Mouse (Mus musculus): ENCODE measurements around the gene Emx1. TPM values are rescaled to one million over a fixed set of nuclear protein-coding genes. Genes with fewer than 3 reads are reported as not detected.
"Not testable (repeated sequence)": the region's sequence is repeated elsewhere in the genome, so short reads cannot be mapped to it uniquely, and the experiment has no call there.

The Emx1 gene
- 0.10 and 0.11 TPM in 2 replicates for polyA plus RNA-seq (2012; rRNA removed)

- Histone ChIP-seq H3K4me1 (ENCODE audit: control insufficient read depth, insufficient read depth, low read length) (peaks cover 14% of the 10 kb centered on the region), H3K27ac (ENCODE audit: control insufficient read depth, insufficient read depth, low read depth, low read length) (no peak within 1 kb of the TSS), H3K4me3 (ENCODE audit: control insufficient read depth, low read depth, low read length) (peak within 1 kb of the TSS; percentile 20), H3K27me3 (ENCODE audit: control insufficient read depth, insufficient read depth, low read length) (peaks cover 15% of the 10 kb centered on the region), H3K36me3 (ENCODE audit: control insufficient read depth, insufficient read depth, low read length) (no peaks in the 10 kb centered on the region)
- TF ChIP-seq CTCF (IDR thresholded peaks at IDR 0.05; ENCODE audit: control insufficient read depth, insufficient read depth, insufficient replicate concordance, low read depth, low read length) (no peak), POLR2A (IDR thresholded peaks at IDR 0.05; ENCODE audit: control insufficient read depth, low read depth, low read length) (no peak)
Observed at GRCm38 (mm10) chr6:85187340-85188211, at the start of gene Emx1. Emx1 (plus strand) TSS chr6:85187438.

GRCm38 (mm10) chr6:85139534-85139933 is 47.7 kb upstream of the Emx1 start:
- TF ChIP-seq CTCF (IDR thresholded peaks at IDR 0.05; ENCODE audit: control insufficient read depth, insufficient read depth, insufficient replicate concordance, low read depth, low read length) (no peak), POLR2A (IDR thresholded peaks at IDR 0.05; ENCODE audit: control insufficient read depth, low read depth, low read length) (no peak)
- Histone ChIP-seq H3K27me3 (ENCODE audit: control insufficient read depth, insufficient read depth, low read length) (no peaks in the 10 kb centered on the region), H3K27ac (ENCODE audit: control insufficient read depth, insufficient read depth, low read depth, low read length) (no peak overlapping the region), H3K4me3 (ENCODE audit: control insufficient read depth, low read depth, low read length) (no peak overlapping the region), H3K4me1 (ENCODE audit: control insufficient read depth, insufficient read depth, low read length) (peaks cover 2% of the 10 kb centered on the region; the same call in 1 of the 2 replicates), H3K36me3 (ENCODE audit: control insufficient read depth, insufficient read depth, low read length) (no peaks in the 10 kb centered on the region)

GRCm38 (mm10) chr6:85141013-85141412 is 46.2 kb upstream of the Emx1 start:
- peak; percentile 46; the same call in 1 of the 2 replicates for TF ChIP-seq CTCF (IDR thresholded peaks at IDR 0.05; ENCODE audit: control insufficient read depth, insufficient read depth, insufficient replicate concordance, low read depth, low read length)
- H3K27me3 ChIP-seq (ENCODE audit: control insufficient read depth, insufficient read depth, low read length); H3K4me3 ChIP-seq (ENCODE audit: control insufficient read depth, low read depth, low read length); H3K27ac ChIP-seq (ENCODE audit: control insufficient read depth, insufficient read depth, low read depth, low read length); H3K36me3 ChIP-seq (ENCODE audit: control insufficient read depth, insufficient read depth, low read length); H3K4me1 ChIP-seq (ENCODE audit: control insufficient read depth, insufficient read depth, low read length): not testable (repeated sequence)

- Histone ChIP-seq H3K36me3 (ENCODE audit: control insufficient read depth, insufficient read depth, low read length) (no peaks in the 10 kb centered on the region), H3K4me3 (ENCODE audit: control insufficient read depth, low read depth, low read length) (no peak overlapping the region), H3K27me3 (ENCODE audit: control insufficient read depth, insufficient read depth, low read length) (no peaks in the 10 kb centered on the region), H3K4me1 (ENCODE audit: control insufficient read depth, insufficient read depth, low read length) (no peaks in the 10 kb centered on the region), H3K27ac (ENCODE audit: control insufficient read depth, insufficient read depth, low read depth, low read length) (no peak overlapping the region)
- TF ChIP-seq CTCF (IDR thresholded peaks at IDR 0.05; ENCODE audit: control insufficient read depth, insufficient read depth, insufficient replicate concordance, low read depth, low read length) (no peak), POLR2A (IDR thresholded peaks at IDR 0.05; ENCODE audit: control insufficient read depth, low read depth, low read length) (no peak)
Observed at GRCm38 (mm10) chr6:85144466-85144865, 42.8 kb upstream of the Emx1 start.

- no peaks in the 10 kb centered on the region for H3K36me3 ChIP-seq (ENCODE audit: control insufficient read depth, insufficient read depth, low read length)
- H3K27me3 ChIP-seq (ENCODE audit: control insufficient read depth, insufficient read depth, low read length) = no peaks in the 10 kb centered on the region
- no peaks in the 10 kb centered on the region for H3K4me1 ChIP-seq (ENCODE audit: control insufficient read depth, insufficient read depth, low read length)
- no peak overlapping the region for H3K4me3 ChIP-seq (ENCODE audit: control insufficient read depth, low read depth, low read length)
- no peak overlapping the region for H3K27ac ChIP-seq (ENCODE audit: control insufficient read depth, insufficient read depth, low read depth, low read length)
- TF ChIP-seq CTCF (IDR thresholded peaks at IDR 0.05; ENCODE audit: control insufficient read depth, insufficient read depth, insufficient replicate concordance, low read depth, low read length) (no peak), POLR2A (IDR thresholded peaks at IDR 0.05; ENCODE audit: control insufficient read depth, low read depth, low read length) (no peak)
Observed at GRCm38 (mm10) chr6:85147636-85148035, 39.6 kb upstream of the Emx1 start.

GRCm38 (mm10) chr6:85150386-85150785 is 36.9 kb upstream of the Emx1 start:
- no peaks in the 10 kb centered on the region; the same call in 1 of the 2 replicates for H3K4me1 ChIP-seq (ENCODE audit: control insufficient read depth, insufficient read depth, low read length)
- no peaks in the 10 kb centered on the region for H3K27me3 ChIP-seq (ENCODE audit: control insufficient read depth, insufficient read depth, low read length)
- no peak for TF ChIP-seq CTCF (IDR thresholded peaks at IDR 0.05; ENCODE audit: control insufficient read depth, insufficient read depth, insufficient replicate concordance, low read depth, low read length)
- TF ChIP-seq POLR2A (IDR thresholded peaks at IDR 0.05; ENCODE audit: control insufficient read depth, low read depth, low read length) = no peak
- no peak overlapping the region for H3K4me3 ChIP-seq (ENCODE audit: control insufficient read depth, low read depth, low read length)
- no peak overlapping the region for H3K27ac ChIP-seq (ENCODE audit: control insufficient read depth, insufficient read depth, low read depth, low read length)
- no peaks in the 10 kb centered on the region for H3K36me3 ChIP-seq (ENCODE audit: control insufficient read depth, insufficient read depth, low read length)

- no peaks in the 10 kb centered on the region; the same call in 1 of the 2 replicates for H3K4me1 ChIP-seq (ENCODE audit: control insufficient read depth, insufficient read depth, low read length)
- no peak overlapping the region for H3K4me3 ChIP-seq (ENCODE audit: control insufficient read depth, low read depth, low read length)
- no peaks in the 10 kb centered on the region for H3K27me3 ChIP-seq (ENCODE audit: control insufficient read depth, insufficient read depth, low read length)
- H3K36me3 ChIP-seq (ENCODE audit: control insufficient read depth, insufficient read depth, low read length) = no peaks in the 10 kb centered on the region
- no peak overlapping the region for H3K27ac ChIP-seq (ENCODE audit: control insufficient read depth, insufficient read depth, low read depth, low read length)
- TF ChIP-seq CTCF (IDR thresholded peaks at IDR 0.05; ENCODE audit: control insufficient read depth, insufficient read depth, insufficient replicate concordance, low read depth, low read length) (peak; percentile 35; the same call in 1 of the 2 replicates), POLR2A (IDR thresholded peaks at IDR 0.05; ENCODE audit: control insufficient read depth, low read depth, low read length) (no peak)
Observed at GRCm38 (mm10) chr6:85153970-85154540, 33.2 kb upstream of the Emx1 start.
